Mouse (Mus musculus) myocyte (in vitro differentiated cells): ENCODE results near the gene Pias3.

Experiments
- MAX ChIP-seq: IDR thresholded peaks from one replicate; pipeline ENCODE4 v1.6.1; 2011; ENCODE audit warnings: low read depth, mild to moderate bottlenecking, control low read depth
- MYOG ChIP-seq, 3 experiments: IDR thresholded peaks; one replicate each; pipeline ENCODE4 v1.6.1; 2011; ENCODE audit warnings: control low read depth in 2 of 3, low read depth in 2 of 3, mild to moderate bottlenecking in 2 of 3; ENCODE audit not compliant: insufficient read length in 2 of 3, control insufficient read depth in 1 of 3, insufficient read depth in 1 of 3
- POLR2A ChIP-seq: IDR thresholded peaks from one replicate; pipeline ENCODE4 v1.6.1; 2011; ENCODE audit warnings: low read depth, mild to moderate bottlenecking, control low read depth, moderate library complexity; ENCODE audit not compliant: insufficient read length
- POLR2AphosphoS2 ChIP-seq: IDR thresholded peaks from one replicate; pipeline ENCODE4 v1.6.1; 2011; ENCODE audit warnings: low read depth, control low read depth; ENCODE audit not compliant: insufficient read length
- SRF ChIP-seq: IDR thresholded peaks from one replicate; pipeline ENCODE4 v1.6.1; 2011; ENCODE audit warnings: low read depth; ENCODE audit not compliant: control insufficient read depth, insufficient read length

- TF ChIP-seq POLR2A (no peak), POLR2AphosphoS2 (peak; percentile 61), MAX (no peak), SRF (no peak), MYOG (IDR thresholded peaks at IDR 0.05; ENCODE audit: control insufficient read depth in 1 of 3, insufficient read depth in 1 of 3, insufficient read length in 2 of 3, low read depth in 2 of 3) (no peak)
Measured at GRCm38 (mm10) chr3:96706984-96707383, 10.8 kb downstream of the Pias3 start.
